8 mouse cellular contexts compared by ENCODE assay signal in genomic region chr12:30372933-30373501, GRCm38 (mm10). TPM values are rescaled to one million over a fixed set of nuclear protein-coding genes. Genes with fewer than 3 reads are reported as not detected.
A peak's percentile ranks its signal among the peaks of the same experiment; 100 is the strongest.
DNase-seq lines count a peak whose midpoint lies in the region; ATAC-seq lines count a peak whose summit lies in the region.

Gene Sntg2 (minus strand): TSS chr12:30373375.

- H3K4me1 ChIP-seq in forebrain, embryonic 10.5 days = peaks cover 13% of the 10 kb centered on the region
- peaks cover 7% of the 10 kb centered on the region; the same call in 1 of the 2 replicates for H3K4me1 ChIP-seq in heart, embryonic 12.5 days (replicated peaks)
- 0 out of 2 replicates have a peak, but pooled peaks cover 6% of the 10 kb centered on the region for H3K4me1 ChIP-seq in kidney, embryonic 14.5 days (ENCODE audit: control insufficient read depth, insufficient read depth, low read length)
- peaks cover 7% of the 10 kb centered on the region; the same call in 1 of the 2 replicates for H3K4me1 ChIP-seq in limb, embryonic 12.5 days (replicated peaks)
- peaks cover 4% of the 10 kb centered on the region; the same call in 1 of the 2 replicates for H3K4me1 ChIP-seq in midbrain, embryonic 14.5 days (ENCODE audit: control insufficient read depth, insufficient read depth, low read length)

- H3K9me3 ChIP-seq in forebrain, embryonic 10.5 days = no peaks in the 10 kb centered on the region
- no peaks in the 10 kb centered on the region for H3K9me3 ChIP-seq in heart, embryonic 12.5 days (replicated peaks)
- H3K9me3 ChIP-seq in kidney, embryonic 14.5 days (ENCODE audit: control insufficient read depth, low read length) = no peaks in the 10 kb centered on the region
- no peaks in the 10 kb centered on the region for H3K9me3 ChIP-seq in limb, embryonic 12.5 days
- H3K9me3 ChIP-seq in midbrain, embryonic 14.5 days (ENCODE audit: control insufficient read depth, low read length) = no peaks in the 10 kb centered on the region

- H3K27me3 ChIP-seq in forebrain, embryonic 10.5 days (ENCODE audit: poor library complexity, severe bottlenecking) = peaks cover 20% of the 10 kb centered on the region
- peaks cover 5% of the 10 kb centered on the region; the same call in 1 of the 2 replicates for H3K27me3 ChIP-seq in heart, embryonic 12.5 days (replicated peaks)
- H3K27me3 ChIP-seq in kidney, embryonic 14.5 days (ENCODE audit: control insufficient read depth, insufficient read depth, low read length) = peaks cover 9% of the 10 kb centered on the region
- peaks cover 36% of the 10 kb centered on the region for H3K27me3 ChIP-seq in limb, embryonic 12.5 days
- H3K27me3 ChIP-seq in midbrain, embryonic 14.5 days (ENCODE audit: control insufficient read depth, insufficient read depth, low read length) = peaks cover 4% of the 10 kb centered on the region; the same call in 1 of the 2 replicates
- no peaks in the 10 kb centered on the region for H3K27me3 ChIP-seq in splenic B cell, adult 2 months (ENCODE audit: control insufficient read depth, insufficient read depth, low read length, poor library complexity, severe bottlenecking)

- no peaks in the 10 kb centered on the region for H3K36me3 ChIP-seq in forebrain, embryonic 10.5 days (replicated peaks)
- H3K36me3 ChIP-seq in heart, embryonic 12.5 days = no peaks in the 10 kb centered on the region
- H3K36me3 ChIP-seq in kidney, embryonic 14.5 days (ENCODE audit: control insufficient read depth, insufficient read depth, low read length) = no peaks in the 10 kb centered on the region
- no peaks in the 10 kb centered on the region for H3K36me3 ChIP-seq in limb, embryonic 12.5 days
- no peaks in the 10 kb centered on the region for H3K36me3 ChIP-seq in midbrain, embryonic 14.5 days (ENCODE audit: control insufficient read depth, insufficient read depth, low read length)
- no peaks in the 10 kb centered on the region for H3K36me3 ChIP-seq in splenic B cell, adult 2 months (ENCODE audit: control insufficient read depth, insufficient read depth, low read length, poor library complexity, severe bottlenecking)

- ATAC-seq in cerebellum, adult (ENCODE audit: insufficient number of reproducible peaks, low FRiP score, low TSS enrichment) = peak; percentile 56; the same call in 1 of the 2 replicates
- peak; percentile 93 for ATAC-seq in heart, embryonic 12.5 days (ENCODE audit: insufficient number of reproducible peaks, low FRiP score)
- peak; percentile 98 for ATAC-seq in kidney, embryonic 14.5 days (ENCODE audit: low FRiP score, low TSS enrichment)
- ATAC-seq in limb, embryonic 12.5 days (ENCODE audit: insufficient number of reproducible peaks, insufficient read depth, low FRiP score, low TSS enrichment, low read depth) = peak; percentile 94
- peak; percentile 93 for ATAC-seq in midbrain, embryonic 14.5 days (ENCODE audit: low FRiP score, low TSS enrichment)

- WGBS in forebrain, embryonic 10.5 days = under 1% methylated on average over 34 of the region's 39 CpGs
- 1% methylated on average over 37 of the region's 39 CpGs for WGBS in heart, embryonic 12.5 days
- under 1% methylated on average over 35 of the region's 39 CpGs for WGBS in kidney, embryonic 14.5 days
- under 1% methylated on average over 38 of the region's 39 CpGs for WGBS in limb, embryonic 12.5 days
- WGBS in midbrain, embryonic 14.5 days = under 1% methylated on average over 39 of the region's 39 CpGs

- H3K4me2 ChIP-seq in heart, embryonic 12.5 days = peak within 1 kb of the TSS; percentile 83
- peak within 1 kb of the TSS; percentile 91 for H3K4me2 ChIP-seq in kidney, embryonic 14.5 days (replicated peaks; ENCODE audit: low read depth, low read length)
- peak within 1 kb of the TSS; percentile 96 for H3K4me2 ChIP-seq in limb, embryonic 12.5 days
- peak within 1 kb of the TSS; percentile 71 for H3K4me2 ChIP-seq in midbrain, embryonic 14.5 days (ENCODE audit: low read length)

- peak within 1 kb of the TSS; percentile 61 for H3K4me3 ChIP-seq in forebrain, embryonic 10.5 days
- H3K4me3 ChIP-seq in heart, embryonic 12.5 days = peak within 1 kb of the TSS; percentile 55
- H3K4me3 ChIP-seq in kidney, embryonic 14.5 days (ENCODE audit: low read length) = peak within 1 kb of the TSS; percentile 51
- H3K4me3 ChIP-seq in limb, embryonic 12.5 days (replicated peaks) = peak within 1 kb of the TSS; percentile 47
- H3K4me3 ChIP-seq in midbrain, embryonic 14.5 days (replicated peaks; ENCODE audit: low read depth, low read length) = peak within 1 kb of the TSS; percentile 46

- peak; percentile 80 for DNase-seq in forebrain, embryonic 10.5 days (ENCODE audit: extremely low spot score, low spot score)
- peak; percentile 84 for DNase-seq in midbrain, embryonic 14.5 days
- DNase-seq in splenic B cell, adult 2 months (ENCODE audit: low read depth, low spot score) = peak; percentile 5
- no peak for DNase-seq in adipocyte (ENCODE audit: low spot score)

- H3K9ac ChIP-seq in heart, embryonic 12.5 days = peak within 1 kb of the TSS; percentile 72
- H3K9ac ChIP-seq in kidney, embryonic 14.5 days (ENCODE audit: low read depth, low read length) = peak within 1 kb of the TSS; percentile 59
- H3K9ac ChIP-seq in limb, embryonic 12.5 days (replicated peaks) = peak within 1 kb of the TSS; percentile 66
- peak within 1 kb of the TSS; percentile 56 for H3K9ac ChIP-seq in midbrain, embryonic 14.5 days (replicated peaks; ENCODE audit: low read length)

- peak within 1 kb of the TSS; percentile 76 for H3K27ac ChIP-seq in forebrain, embryonic 10.5 days
- H3K27ac ChIP-seq in heart, embryonic 12.5 days (ENCODE audit: poor library complexity, severe bottlenecking) = no peak within 1 kb of the TSS
- H3K27ac ChIP-seq in kidney, embryonic 14.5 days (ENCODE audit: low read depth, low read length) = no peak within 1 kb of the TSS
- H3K27ac ChIP-seq in limb, embryonic 12.5 days = no peak within 1 kb of the TSS
- no peak within 1 kb of the TSS for H3K27ac ChIP-seq in midbrain, embryonic 14.5 days (replicated peaks; ENCODE audit: low read depth, low read length)

RNA-seq across cellular contexts. Expression of gene Sntg2, which starts in this region (rescaled TPM):
- polyA plus RNA-seq in forebrain, embryonic 10.5 days (2016; fragmentation: Nextera tagmentation; extraction: Ambion mirVana) = 0.31 and 0.68 TPM in 2 replicates
- polyA plus RNA-seq in heart, embryonic 12.5 days (2016; fragmentation: Nextera tagmentation; extraction: Ambion mirVana) = 6.2 and 6.5 TPM in 2 replicates
- 2.2 and 2.9 TPM in 2 replicates for polyA plus RNA-seq in kidney, embryonic 14.5 days (2014; fragmentation: Nextera tagmentation; extraction: Ambion mirVana)
- 1.5 and 1.8 TPM in 2 replicates for polyA plus RNA-seq in limb, embryonic 12.5 days (2016; fragmentation: Nextera tagmentation; extraction: Ambion mirVana)
- 4.3 and 4.9 TPM in 2 replicates for polyA plus RNA-seq in midbrain, embryonic 14.5 days (2014; fragmentation: Nextera tagmentation; extraction: Ambion mirVana)

Comparison
In these comparisons a context has a peak if more than half of its experiments do, and no peak if none do; other contexts are left out.
1. Peak in DNase-seq, H3K4me3 ChIP-seq and H3K27ac ChIP-seq in forebrain, embryonic 10.5 days; RNA of the gene not detected or under 1 TPM.